Mouse (Mus musculus) testis, adult 2 months (tissue): ENCODE measurements around the gene Samm50.

ENCODE experiments used
- CTCF ChIP-seq: fragments of 200-500 bp; IDR thresholded peaks from 2 replicates; pipeline ENCODE4 v1.5.1; 2012; ENCODE audit warnings: low read depth, mild to moderate bottlenecking, inconsistent platforms, low read length, moderate library complexity; ENCODE audit not compliant: control insufficient read depth, insufficient read depth, insufficient replicate concordance
- POLR2A ChIP-seq: fragments of 200-500 bp; IDR thresholded peaks from 2 replicates; pipeline ENCODE4 v1.6.1; 2012; ENCODE audit warnings: low read depth, mild to moderate bottlenecking, inconsistent platforms, low read length, moderate library complexity; ENCODE audit not compliant: control insufficient read depth

DNA sequence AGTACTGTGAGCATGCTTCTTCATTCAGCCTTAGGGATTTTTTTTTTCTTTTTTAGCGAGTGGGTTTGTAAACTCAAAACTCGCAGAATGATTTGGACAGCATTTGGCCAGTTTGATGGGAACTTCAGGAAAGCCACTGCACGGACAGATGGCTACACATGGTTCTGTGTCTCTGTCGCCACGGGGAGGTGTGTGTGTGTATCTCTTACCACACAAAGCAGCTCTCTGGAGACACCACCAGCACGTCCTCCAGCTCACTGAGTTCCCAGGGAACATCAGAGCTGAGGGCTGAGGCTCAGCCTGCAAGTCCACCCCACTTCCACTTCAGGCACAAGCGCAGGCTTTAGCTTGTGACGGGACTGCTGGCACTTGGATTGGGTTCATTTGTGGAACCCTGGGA, 62.3 kb downstream of the Samm50 start:
- no peak for TF ChIP-seq CTCF
- TF ChIP-seq POLR2A, result no peak
